Mouse (Mus musculus) embryonic fibroblast, embryonic 13.5 days (primary cell): ENCODE results near the gene Cacnb1.

Experiments used
- CTCF ChIP-seq: IDR thresholded peaks from 2 replicates; pipeline ENCODE4 v1.5.1; 2011; ENCODE audit warnings: mild to moderate bottlenecking, control low read depth, low read length, moderate library complexity, borderline replicate concordance; ENCODE audit not compliant: insufficient read depth
- POLR2A ChIP-seq: IDR thresholded peaks from 2 replicates; pipeline ENCODE4 v1.6.1; 2011; ENCODE audit warnings: low read depth, mild to moderate bottlenecking, control low read depth, low read length, moderate library complexity

- no peak for TF ChIP-seq CTCF
- no peak for TF ChIP-seq POLR2A
These were observed 11.2 kb upstream of the Cacnb1 start for GRCm38 (mm10) chr11:98034061-98034460.
